Mouse (Mus musculus) stomach, postnatal 0 days (tissue): Measurements from ENCODE around the gene Nle1.

Experiments
- CTCF ChIP-seq: IDR thresholded peaks from 2 replicates; pipeline ENCODE4 v1.5.1; 2016; ENCODE audit warnings: antibody characterized with exemption, low read depth, mild to moderate bottlenecking, moderate library complexity
- EP300 ChIP-seq: optimal IDR thresholded peaks from 2 replicates; pipeline ENCODE3; 2016; ENCODE audit warnings: antibody characterized with exemption

DNA sequence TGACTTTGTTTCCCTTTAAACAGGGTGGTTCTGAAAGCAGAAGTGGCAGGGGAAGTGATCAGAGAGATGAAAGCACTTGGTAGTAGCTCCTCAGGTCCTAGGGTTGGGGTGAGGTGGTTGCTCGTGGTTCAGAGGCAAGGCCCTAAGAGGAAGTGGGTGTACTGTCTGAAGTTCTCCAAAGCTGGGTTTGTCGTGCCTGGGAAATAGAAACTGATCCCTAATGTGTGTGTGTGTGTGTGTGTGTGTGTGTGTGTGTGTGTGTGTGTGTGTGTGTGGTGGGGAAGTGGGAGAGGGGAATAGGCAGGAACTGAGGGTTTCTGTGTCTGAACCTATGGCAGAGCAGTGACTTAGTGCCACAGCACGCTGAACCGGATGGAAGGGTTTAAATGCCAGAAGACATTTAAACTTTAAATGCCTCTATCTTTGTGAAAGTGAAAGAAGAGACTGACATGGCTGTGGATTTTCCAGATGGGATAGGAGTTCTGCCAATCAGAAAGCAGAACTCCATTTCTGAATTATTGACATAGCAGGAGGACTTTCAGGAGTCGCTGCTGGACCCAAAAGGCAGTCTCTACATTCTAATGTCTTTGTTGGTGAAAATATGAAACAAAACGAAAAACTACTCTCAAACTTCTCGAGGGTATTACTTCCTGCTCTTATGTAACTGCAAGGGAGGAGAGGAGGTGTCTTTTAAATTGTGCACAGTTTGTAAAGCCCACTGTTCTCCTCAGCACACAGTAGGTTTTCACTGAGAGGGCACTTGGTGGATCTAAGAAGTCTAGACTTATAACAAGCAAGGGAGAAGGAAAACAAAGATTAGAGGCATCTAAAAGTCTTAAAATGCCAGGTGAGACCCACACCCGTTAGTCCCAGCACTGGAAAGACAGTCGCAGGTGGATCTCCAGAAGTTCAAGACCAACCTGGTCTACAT, 44.7 kb upstream of the Nle1 start:
- TF ChIP-seq CTCF (no peak), EP300 (no peak)
